Mouse (Mus musculus): Measurements from ENCODE around the gene Celf2. TPM values are rescaled to one million over a fixed set of nuclear protein-coding genes. Genes with fewer than 3 reads are reported as not detected.
A peak's percentile ranks its signal among the peaks of the same experiment; 100 is the strongest.

Gene Celf2
- polyA plus RNA-seq, 1 experiment from 2014 or later, result 25.2 TPM

GRCm38 (mm10) chr2:6540825-6541224 is 968.5 kb downstream of the Celf2 start:
- POLR2A ChIA-PET, result no interaction called here
- DNase-seq (ENCODE audit: low read depth, low spot score), result no peak
- no peak for TF ChIP-seq CTCF (IDR thresholded peaks at IDR 0.05)
- in situ Hi-C loops (cut with MboI; ENCODE audit: low pct_unique_long_range_greater_than_20kb), result no loop called here
- CTCF ChIA-PET, result no interaction called here
- no peak for ATAC-seq
- H3K27me3 ChIP-seq, result no peaks in the 10 kb centered on the region

- ChIA-PET POLR2A (no interaction called here), CTCF (no interaction called here)
- H3K27me3 ChIP-seq, result no peaks in the 10 kb centered on the region
- ATAC-seq, result no peak
- TF ChIP-seq CTCF (IDR thresholded peaks at IDR 0.05), result no peak
- no peak for DNase-seq (ENCODE audit: low read depth, low spot score)
- in situ Hi-C loops (cut with MboI; ENCODE audit: low pct_unique_long_range_greater_than_20kb), result no loop called here
Measured at GRCm38 (mm10) chr2:6540092-6540491, 969.3 kb downstream of the Celf2 start.

- H3K27me3 ChIP-seq, result no peaks in the 10 kb centered on the region
- ChIA-PET POLR2A (no interaction called here), CTCF (interaction anchor here (1.2 to 1.6 kb wide), 2 partner anchors 12 to 69 kb away, joined by 3 to 4 read pairs; no protein-coding TSS in a partner anchor)
- ATAC-seq, result no peak
- in situ Hi-C loops (cut with MboI; ENCODE audit: low pct_unique_long_range_greater_than_20kb), result no loop called here
- no peak for DNase-seq (ENCODE audit: low read depth, low spot score)
- TF ChIP-seq CTCF (IDR thresholded peaks at IDR 0.05), result no peak
Measured at GRCm38 (mm10) chr2:6538500-6538899, 970.9 kb downstream of the Celf2 start.

- no peak for DNase-seq (ENCODE audit: low read depth, low spot score)
Measured at GRCm38 (mm10) chr2:6538031-6538430, 971.3 kb downstream of the Celf2 start.

GRCm38 (mm10) chr2:6537326-6537725 is 972.0 kb downstream of the Celf2 start:
- in situ Hi-C loops (cut with MboI; ENCODE audit: low pct_unique_long_range_greater_than_20kb), result no loop called here
- no peaks in the 10 kb centered on the region for H3K27me3 ChIP-seq
- ATAC-seq, result no peak
- no peak for TF ChIP-seq CTCF (IDR thresholded peaks at IDR 0.05)
- CTCF ChIA-PET, result interaction anchor here (1.6 kb wide), 1 partner anchor 68 kb away, joined by 4 read pairs; no protein-coding TSS in a partner anchor
- POLR2A ChIA-PET, result interaction anchor here (0.5 kb wide), 1 partner anchor 1221 kb away, joined by 3 read pairs; no protein-coding TSS in a partner anchor
- no peak for DNase-seq (ENCODE audit: low read depth, low spot score)

More at GRCm38 (mm10) chr2:6538031-6538430, 971.3 kb downstream of the Celf2 start:
- peak; percentile 52 for ATAC-seq
- ChIA-PET CTCF (interaction anchor here (1.2 to 1.6 kb wide), 2 partner anchors 12 to 68 kb away, joined by 3 to 4 read pairs; no protein-coding TSS in a partner anchor), POLR2A (no interaction called here)
- no peak for TF ChIP-seq CTCF (IDR thresholded peaks at IDR 0.05)
- H3K27me3 ChIP-seq, result no peaks in the 10 kb centered on the region
- in situ Hi-C loops (cut with MboI; ENCODE audit: low pct_unique_long_range_greater_than_20kb), result no loop called here

- ChIA-PET CTCF (interaction anchor here (1.0 kb wide), 1 partner anchor 10 kb away, joined by 3 read pairs; no protein-coding TSS in a partner anchor), POLR2A (no interaction called here)
- no peak for DNase-seq (ENCODE audit: low read depth, low spot score)
- H3K27me3 ChIP-seq, result no peaks in the 10 kb centered on the region
- no peak for ATAC-seq
- no peak for TF ChIP-seq CTCF (IDR thresholded peaks at IDR 0.05)
- in situ Hi-C loops (cut with MboI; ENCODE audit: low pct_unique_long_range_greater_than_20kb), result no loop called here
Measured at GRCm38 (mm10) chr2:6536372-6536771, 973.0 kb downstream of the Celf2 start.

GRCm38 (mm10) chr2:6532341-6532740 is 977.0 kb downstream of the Celf2 start:
- DNase-seq (ENCODE audit: low read depth, low spot score), result no peak
- no peak for ATAC-seq
- no peaks in the 10 kb centered on the region for H3K27me3 ChIP-seq
- CTCF ChIA-PET, result no interaction called here
- POLR2A ChIA-PET, result no interaction called here
- no peak for TF ChIP-seq CTCF (IDR thresholded peaks at IDR 0.05)
- in situ Hi-C loops (cut with MboI; ENCODE audit: low pct_unique_long_range_greater_than_20kb), result no loop called here

GRCm38 (mm10) chr2:6528076-6528475 is 981.3 kb downstream of the Celf2 start:
- no peak for DNase-seq (ENCODE audit: low read depth, low spot score)
- in situ Hi-C loops (cut with MboI; ENCODE audit: low pct_unique_long_range_greater_than_20kb), result no loop called here
- ATAC-seq, result no peak
- ChIA-PET CTCF (no interaction called here), POLR2A (no interaction called here)
- no peak for TF ChIP-seq CTCF (IDR thresholded peaks at IDR 0.05)
- H3K27me3 ChIP-seq, result no peaks in the 10 kb centered on the region

- no peak for TF ChIP-seq CTCF (IDR thresholded peaks at IDR 0.05)
- ATAC-seq (no peak), DNase-seq (ENCODE audit: low read depth, low spot score) (no peak)
- in situ Hi-C loops (cut with MboI; ENCODE audit: low pct_unique_long_range_greater_than_20kb), result no loop called here
- H3K27me3 ChIP-seq, result no peaks in the 10 kb centered on the region
- ChIA-PET POLR2A (no interaction called here), CTCF (interaction anchor here (1.1 to 1.7 kb wide), 2 partner anchors 9 to 11 kb away, joined by 3 read pairs; no protein-coding TSS in a partner anchor)
Measured at GRCm38 (mm10) chr2:6526825-6527224, 982.5 kb downstream of the Celf2 start.

- no peaks in the 10 kb centered on the region for H3K27me3 ChIP-seq
- DNase-seq (ENCODE audit: low read depth, low spot score) (no peak), ATAC-seq (no peak)
- in situ Hi-C loops (cut with MboI; ENCODE audit: low pct_unique_long_range_greater_than_20kb), result no loop called here
- POLR2A ChIA-PET, result no interaction called here
- CTCF ChIA-PET, result interaction anchor here (1.1 to 1.7 kb wide), 2 partner anchors 9 to 12 kb away, joined by 3 read pairs; no protein-coding TSS in a partner anchor
- TF ChIP-seq CTCF (IDR thresholded peaks at IDR 0.05), result no peak
Measured at GRCm38 (mm10) chr2:6526311-6526710, 983.1 kb downstream of the Celf2 start.

GRCm38 (mm10) chr2:6523924-6524300 is 985.5 kb downstream of the Celf2 start:
- ATAC-seq, result no peak
- H3K27me3 ChIP-seq, result no peaks in the 10 kb centered on the region
- no peak for DNase-seq (ENCODE audit: low read depth, low spot score)
- POLR2A ChIA-PET, result no interaction called here
- TF ChIP-seq CTCF (IDR thresholded peaks at IDR 0.05), result no peak
- in situ Hi-C loops (cut with MboI; ENCODE audit: low pct_unique_long_range_greater_than_20kb), result no loop called here
- CTCF ChIA-PET, result interaction anchor here (0.9 to 1.2 kb wide), 2 partner anchors 35 to 54 kb away, joined by 3 read pairs; no protein-coding TSS in a partner anchor

Measured in Patski (cell line).